Mouse (Mus musculus) brown adipose tissue, adult 24 weeks (tissue): Measurements from ENCODE around the gene Gnaz. TPM values are rescaled to one million over a fixed set of nuclear protein-coding genes. Genes with fewer than 3 reads are reported as not detected.

ENCODE experiments used
- H3K27ac ChIP-seq: fragments of 200-500 bp; replicated peaks from 2 replicates; pipeline ENCODE4 v1.5.1; 2012; ENCODE audit warnings: low read depth, mild to moderate bottlenecking, low read length
- H3K4me1 ChIP-seq: fragments of 200-500 bp; 2 replicates; pipeline ENCODE4 v1.6.1; 2012; ENCODE audit warnings: low read length, mixed read lengths; ENCODE audit not compliant: control insufficient read depth, insufficient read depth, insufficient read length
- H3K4me3 ChIP-seq: fragments of 200-500 bp; 2 replicates; pipeline ENCODE4 v1.5.1; 2012; ENCODE audit warnings: low read depth, mild to moderate bottlenecking, low read length, moderate library complexity; ENCODE audit not compliant: insufficient read depth
- polyA plus RNA-seq: library from polyadenylated mRNA; stranded (reverse); fragments of >200 nt; gene quantifications from 2 replicates; pipeline ENCODE4 v1.2.4, GENCODE M21; 2012; ENCODE audit not compliant: missing spikeins, insufficient read depth, insufficient read length

Gene Gnaz
- polyA plus RNA-seq, 1 experiment: not detected

- H3K4me1 ChIP-seq: no peaks in the 10 kb centered on the region
- no peak overlapping the region for H3K4me3 ChIP-seq
- no peak overlapping the region for H3K27ac ChIP-seq
Observed at GRCm38 (mm10) chr10:74937003-74937790, 29.8 kb upstream of the Gnaz start.

- no peak overlapping the region for H3K4me3 ChIP-seq
- no peaks in the 10 kb centered on the region for H3K4me1 ChIP-seq
- H3K27ac ChIP-seq: no peak overlapping the region
Observed at GRCm38 (mm10) chr10:74938410-74938809, 28.6 kb upstream of the Gnaz start.

GRCm38 (mm10) chr10:74939300-74939699 is 27.7 kb upstream of the Gnaz start:
- no peaks in the 10 kb centered on the region for H3K4me1 ChIP-seq
- H3K27ac ChIP-seq: no peak overlapping the region
- no peak overlapping the region for H3K4me3 ChIP-seq

GRCm38 (mm10) chr10:74940795-74941194 is 26.2 kb upstream of the Gnaz start:
- H3K27ac ChIP-seq: no peak overlapping the region

GRCm38 (mm10) chr10:74952830-74953443 is 14.0 kb upstream of the Gnaz start:
- Histone ChIP-seq H3K4me3 (no peak overlapping the region), H3K4me1 (no peaks in the 10 kb centered on the region), H3K27ac (no peak overlapping the region)

More at GRCm38 (mm10) chr10:74940795-74941194, 26.2 kb upstream of the Gnaz start:
- Histone ChIP-seq H3K4me1 (no peaks in the 10 kb centered on the region), H3K4me3 (no peak overlapping the region)

DNA sequence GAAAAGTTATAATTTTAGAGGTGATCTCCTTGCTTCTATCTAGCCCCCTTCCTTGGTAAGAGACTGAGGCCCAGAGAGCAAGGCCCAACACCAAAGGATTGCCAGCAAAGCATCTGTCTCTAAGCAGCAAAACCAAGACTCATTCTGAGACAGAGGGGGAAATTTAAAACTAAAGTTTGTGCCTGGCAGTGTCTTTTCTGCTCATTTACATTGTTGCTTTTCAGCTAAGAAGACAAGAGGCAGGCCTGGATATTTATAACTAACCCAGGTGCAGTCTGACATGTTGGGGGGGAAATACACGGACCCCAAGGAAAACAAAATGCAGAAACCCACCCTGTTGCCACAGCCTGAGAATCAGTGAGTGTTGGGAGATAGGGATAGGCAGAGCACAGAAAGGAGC is 2.6 kb upstream of the Gnaz start:
- Histone ChIP-seq H3K4me1 (peaks cover 2% of the 10 kb centered on the region; the same call in 1 of the 2 replicates), H3K4me3 (no peak overlapping the region), H3K27ac (no peak overlapping the region)

- peaks cover 2% of the 10 kb centered on the region; the same call in 1 of the 2 replicates for H3K4me1 ChIP-seq
- H3K4me3 ChIP-seq: peak overlapping the region; percentile 56
- H3K27ac ChIP-seq: no peak overlapping the region
Observed at GRCm38 (mm10) chr10:74967651-74968267, 782 bp downstream of the Gnaz start.

DNA sequence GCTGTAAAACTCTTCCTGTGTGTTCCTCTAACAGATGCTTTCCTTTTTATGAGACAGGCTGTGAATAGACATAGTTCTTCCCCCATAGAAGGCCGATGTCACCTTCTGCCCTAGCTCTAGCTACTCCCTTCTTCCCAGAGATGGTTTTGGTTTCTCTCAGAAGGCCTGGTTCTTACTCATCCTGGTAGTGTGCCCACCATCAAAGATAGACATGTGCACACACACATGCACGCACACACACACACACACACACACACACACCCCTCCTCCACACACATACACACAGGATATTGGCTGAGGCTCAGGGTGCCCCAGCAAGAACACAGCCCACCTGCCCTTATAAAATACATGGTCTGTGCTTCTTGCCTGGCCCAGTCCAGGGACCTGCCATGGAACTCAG is 2.3 kb downstream of the Gnaz start:
- Histone ChIP-seq H3K27ac (no peak overlapping the region), H3K4me3 (no peak overlapping the region), H3K4me1 (peaks cover 2% of the 10 kb centered on the region; the same call in 1 of the 2 replicates)

DNA sequence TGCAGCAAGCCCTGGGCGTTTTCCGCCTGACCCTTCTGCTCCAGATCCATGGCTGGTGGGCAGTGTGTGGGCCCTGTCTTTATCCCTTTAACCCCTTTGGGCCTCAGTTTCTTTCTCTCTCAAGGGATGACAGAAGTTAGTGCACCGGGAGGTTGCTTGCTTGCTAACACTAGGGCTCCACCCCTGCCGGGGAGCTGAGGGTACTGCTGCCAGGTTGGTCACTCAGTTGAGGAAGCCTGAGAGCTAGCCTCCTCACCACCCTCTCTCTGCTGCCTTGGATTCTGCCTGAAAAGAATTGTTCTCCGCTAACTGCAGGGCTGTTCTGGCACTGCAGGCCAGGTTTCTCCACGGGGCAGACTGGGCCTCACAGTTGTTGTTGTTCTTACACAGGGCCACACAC is 6.0 kb downstream of the Gnaz start:
- Histone ChIP-seq H3K4me1 (no peaks in the 10 kb centered on the region), H3K27ac (no peak overlapping the region), H3K4me3 (no peak overlapping the region)

DNA sequence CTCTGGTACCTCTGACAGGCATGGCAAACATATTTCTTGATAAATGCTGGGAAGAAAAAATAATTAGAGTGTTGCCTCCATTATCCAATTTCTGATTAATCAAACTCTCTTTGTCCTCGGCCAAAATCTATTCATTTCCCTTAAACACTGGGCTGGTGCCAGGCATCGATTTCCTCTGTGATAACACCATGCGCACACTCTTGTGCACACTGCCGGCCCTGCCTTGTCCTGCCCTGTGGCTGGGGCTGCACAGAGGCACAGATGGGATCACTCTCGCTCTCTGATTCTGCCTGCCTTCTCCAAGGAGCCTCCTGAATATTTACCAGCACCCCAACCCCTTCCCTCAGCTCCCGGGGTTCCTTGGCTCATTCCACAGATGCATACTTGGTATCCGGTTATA is 8.6 kb downstream of the Gnaz start:
- Histone ChIP-seq H3K27ac (no peak overlapping the region), H3K4me3 (no peak overlapping the region), H3K4me1 (no peaks in the 10 kb centered on the region)

DNA sequence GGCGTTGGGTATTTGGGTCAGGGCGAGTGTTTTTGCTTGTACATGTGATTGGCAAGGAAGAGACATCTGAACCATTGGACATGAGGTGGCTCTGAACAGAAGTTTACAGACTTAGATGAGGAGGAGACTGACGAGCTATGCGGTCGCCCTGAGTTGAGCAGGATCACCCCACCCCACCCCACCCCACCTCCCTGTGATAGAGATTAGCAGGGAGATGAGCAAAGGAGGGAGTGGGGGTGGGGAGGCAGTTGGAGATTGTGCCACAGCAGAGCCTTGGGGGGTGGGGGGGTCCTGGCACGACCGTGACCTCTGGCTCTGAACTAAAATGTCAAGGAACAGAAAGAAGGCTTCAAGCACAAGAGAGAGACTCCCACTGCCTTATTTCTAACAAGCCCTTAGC is 9.5 kb downstream of the Gnaz start:
- H3K27ac ChIP-seq: no peak overlapping the region

GRCm38 (mm10) chr10:74978056-74978455 is 11.1 kb downstream of the Gnaz start:
- H3K27ac ChIP-seq: no peak overlapping the region
- H3K4me1 ChIP-seq: no peaks in the 10 kb centered on the region
- H3K4me3 ChIP-seq: no peak overlapping the region

More for the DNA sequence above, 9.5 kb downstream of the Gnaz start:
- no peaks in the 10 kb centered on the region for H3K4me1 ChIP-seq
- H3K4me3 ChIP-seq: no peak overlapping the region

DNA sequence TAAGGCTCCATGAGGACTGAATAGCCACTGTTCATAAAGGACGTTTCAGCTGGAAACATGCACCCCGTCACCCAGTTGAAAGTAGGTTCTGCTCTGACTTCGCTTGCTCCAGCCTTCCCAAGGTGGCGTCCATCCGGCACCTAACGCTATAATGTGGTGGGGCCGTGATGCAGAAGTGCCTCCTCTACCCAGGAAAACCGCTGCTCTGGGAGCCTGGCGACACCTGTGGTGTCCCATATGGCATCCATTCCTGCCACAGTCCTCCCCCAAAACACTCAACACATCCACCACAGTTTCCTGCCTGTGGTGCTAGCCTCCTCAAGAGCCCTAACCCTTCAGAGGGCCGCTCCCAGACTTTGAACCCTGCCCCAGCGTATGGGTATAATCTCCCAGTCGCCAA is 14.2 kb downstream of the Gnaz start:
- Histone ChIP-seq H3K4me3 (no peak overlapping the region), H3K27ac (no peak overlapping the region), H3K4me1 (no peaks in the 10 kb centered on the region)

- Histone ChIP-seq H3K4me3 (no peak overlapping the region), H3K4me1 (no peaks in the 10 kb centered on the region), H3K27ac (no peak overlapping the region)
Observed at GRCm38 (mm10) chr10:74983176-74983575, 16.2 kb downstream of the Gnaz start.

DNA sequence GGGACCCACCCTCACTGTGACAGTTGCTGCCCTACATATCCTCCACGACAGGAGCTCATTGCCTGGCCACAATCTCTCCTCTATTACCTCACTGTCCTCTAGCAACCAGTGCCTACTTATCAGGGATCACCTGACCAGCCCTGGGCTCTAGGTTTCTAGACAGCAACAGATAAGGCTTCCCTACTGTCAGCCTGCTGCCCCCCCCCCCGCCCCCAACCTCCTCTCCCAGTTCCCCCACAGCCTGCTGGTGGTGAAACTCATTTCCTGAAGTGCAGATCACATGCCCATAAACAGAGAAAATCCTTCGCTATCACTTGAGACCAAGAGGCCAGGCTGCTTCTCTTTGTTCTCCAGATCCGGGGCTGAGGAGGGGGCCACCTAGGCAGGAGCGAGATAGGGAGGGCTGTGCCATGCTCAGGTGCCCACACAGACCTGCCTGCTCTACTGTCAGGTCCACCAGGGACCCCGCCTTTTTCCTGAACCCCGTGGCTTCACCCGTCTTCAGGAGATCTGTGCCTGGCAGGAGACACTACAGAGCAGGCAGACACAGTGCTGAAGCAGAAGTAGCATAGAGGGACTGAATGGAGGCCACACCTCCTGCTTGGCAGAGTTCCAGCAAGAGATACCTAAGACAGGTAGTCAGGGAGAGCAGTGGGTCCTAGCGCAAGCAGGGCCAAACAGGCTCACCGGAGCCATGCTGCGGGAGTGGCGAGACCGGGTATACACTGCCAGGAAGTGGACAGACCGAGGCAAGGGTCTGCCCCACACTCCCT is 20.9 kb downstream of the Gnaz start:
- Histone ChIP-seq H3K4me3 (no peak overlapping the region), H3K27ac (no peak overlapping the region), H3K4me1 (no peaks in the 10 kb centered on the region)
